Mouse (Mus musculus) adrenal gland, adult (tissue): Measurements from ENCODE around the gene Cyb561d2.
"Not testable (repeated sequence)": the region's sequence is repeated elsewhere in the genome, so short reads cannot be mapped to it uniquely, and the experiment has no call there.

Experiments used
- DNase-seq, 2 experiments: peaks; one replicate each; pipeline ENCODE4 v3.0.0; 2022 to 2023; ENCODE audit warnings: low spot score in 1 of 2; ENCODE audit not compliant: inconsistent age in 2 of 2

The Cyb561d2 gene

GRCm38 (mm10) chr9:107541474-107542351, at the start of gene Cyb561d2, which contains the start of gene Nprl2:
Cyb561d2 (minus strand) TSS chr9:107542193.
Nprl2 (plus strand) TSS chr9:107542226.
- peak; percentile 97 to 99 for DNase-seq

- no peak for DNase-seq
Measured at GRCm38 (mm10) chr9:107590773-107591060, 48.7 kb upstream of the Cyb561d2 start.

GRCm38 (mm10) chr9:107590058-107590772, 48.2 kb upstream of the Cyb561d2 start:
- DNase-seq, result peak in 1 of 2 experiments; percentile 56

GRCm38 (mm10) chr9:107587833-107588639, 46.0 kb upstream of the Cyb561d2 start:
- no peak for DNase-seq

- DNase-seq, result peak; percentile 97 to 98
Measured at GRCm38 (mm10) chr9:107586974-107587832, 45.2 kb upstream of the Cyb561d2 start, which contains the start of gene Ifrd2. Ifrd2 (plus strand) TSS chr9:107587642.

GRCm38 (mm10) chr9:107586504-107586903, 44.5 kb upstream of the Cyb561d2 start:
- DNase-seq, result no peak

GRCm38 (mm10) chr9:107583174-107583573, 41.2 kb upstream of the Cyb561d2 start:
- peak in 1 of 2 experiments; percentile 54 for DNase-seq

- DNase-seq, result peak in 1 of 2 experiments; percentile 69
Measured at GRCm38 (mm10) chr9:107582509-107583062, 40.6 kb upstream of the Cyb561d2 start.

- DNase-seq, result no peak
Measured at GRCm38 (mm10) chr9:107581584-107581983, 39.6 kb upstream of the Cyb561d2 start.

GRCm38 (mm10) chr9:107580501-107581317, 38.7 kb upstream of the Cyb561d2 start, which contains the start of gene Hyal3:
Hyal3 (plus strand) TSS chr9:107580818.
- DNase-seq, result peak; percentile 94 to 97

- peak; percentile 54 to 78 for DNase-seq
Measured at GRCm38 (mm10) chr9:107579023-107579900, 37.3 kb upstream of the Cyb561d2 start.

GRCm38 (mm10) chr9:107578587-107578986, 36.6 kb upstream of the Cyb561d2 start, which contains the start of gene Naa80:
Naa80 (plus strand) TSS chr9:107578887.
- DNase-seq, result no peak

- DNase-seq, result peak in 1 of 2 experiments; percentile 62
Measured at GRCm38 (mm10) chr9:107577871-107578270, 35.9 kb upstream of the Cyb561d2 start.

- DNase-seq, result peak; percentile 83 to 95
Measured at GRCm38 (mm10) chr9:107576357-107577107, 34.5 kb upstream of the Cyb561d2 start, which contains the start of gene Hyal1. Hyal1 (plus strand) TSS chr9:107576927.

GRCm38 (mm10) chr9:107575579-107576356, 33.8 kb upstream of the Cyb561d2 start:
- DNase-seq, result no peak

- DNase-seq, result not testable (repeated sequence)
Measured at GRCm38 (mm10) chr9:107573774-107574173, 31.8 kb upstream of the Cyb561d2 start.
